Mouse (Mus musculus) heart, adult 2 months (tissue): ENCODE results near the gene Gm572.

Experiments used
- CTCF ChIP-seq: fragments of 200-600 bp; IDR thresholded peaks from 2 replicates; pipeline ENCODE4 v1.8.1; 2022; ENCODE audit warnings: antibody characterized with exemption, mild to moderate bottlenecking, moderate library complexity
- EP300 ChIP-seq: fragments of 200-500 bp; IDR thresholded peaks from 2 replicates; pipeline ENCODE4 v1.6.1; 2011; ENCODE audit warnings: low read depth, low read length, control low read depth; ENCODE audit not compliant: insufficient read depth
- POLR2A ChIP-seq: fragments of 200-500 bp; IDR thresholded peaks from 2 replicates; pipeline ENCODE4 v1.6.1; 2011; ENCODE audit warnings: mild to moderate bottlenecking, low read depth, low read length, control low read depth; ENCODE audit not compliant: insufficient read depth

GRCm38 (mm10) chr4:148602357-148603120 is 40.6 kb upstream of the Gm572 start, which contains the start of gene Masp2:
- TF ChIP-seq CTCF (no peak), POLR2A (no peak), EP300 (no peak)
